Comparison of ENCODE assay signal across 15 mouse cellular contexts in genomic region chr11:67125361-67125760, GRCm38 (mm10). TPM values are rescaled to one million over a fixed set of nuclear protein-coding genes. Genes with fewer than 3 reads are reported as not detected.
A peak's percentile ranks its signal among the peaks of the same experiment; 100 is the strongest.
DNase-seq lines count a peak whose midpoint lies in the region; ATAC-seq and TF ChIP-seq lines count a peak whose summit lies in the region.
"Had no signal": no experiment of that assay in that cellular context is flagged by ENCODE, and none has a peak within 500 bp of the region (broad histone marks: within the 10 kb centered on the region; RNA-seq: fewer than 3 reads in every experiment).

No protein-coding gene starts in this region.

- H3K9me3 ChIP-seq in kidney, embryonic 15.5 days (replicated peaks): no peaks in the 10 kb centered on the region
- H3K9me3 ChIP-seq in neural tube, embryonic 14.5 days (ENCODE audit: control insufficient read depth, low read length): no peaks in the 10 kb centered on the region
- no peaks in the 10 kb centered on the region for H3K9me3 ChIP-seq in hindbrain, postnatal 0 days (ENCODE audit: low read length)
- H3K9me3 ChIP-seq: liver, embryonic 15.5 days; megakaryocyte, embryonic 14.5 days had no signal

- no peak overlapping the region for H3K4me3 ChIP-seq in kidney, embryonic 15.5 days (replicated peaks)
- no peak overlapping the region for H3K4me3 ChIP-seq in cortical plate, adult 2 months (ENCODE audit: insufficient read depth, low read length)
- H3K4me3 ChIP-seq in neural tube, embryonic 14.5 days (ENCODE audit: low read depth, low read length): no peak overlapping the region
- H3K4me3 ChIP-seq in hindbrain, postnatal 0 days (ENCODE audit: low read length): no peak overlapping the region
- H3K4me3 ChIP-seq: liver, embryonic 15.5 days; megakaryocyte, embryonic 14.5 days had no signal

- no peak overlapping the region for H3K27ac ChIP-seq in kidney, embryonic 15.5 days
- H3K27ac ChIP-seq in cortical plate, adult 2 months (ENCODE audit: insufficient read depth, low read length): 0 out of 2 replicates have a peak overlapping the region, but pooled peaks have one; percentile 71
- H3K27ac ChIP-seq in neural tube, embryonic 14.5 days (ENCODE audit: low read depth, low read length): no peak overlapping the region
- no peak overlapping the region for H3K27ac ChIP-seq in hindbrain, postnatal 0 days
- H3K27ac ChIP-seq: liver, embryonic 15.5 days had no signal

- no peak for ATAC-seq in kidney, embryonic 15.5 days (replicated peaks; ENCODE audit: low FRiP score)
- no peak for ATAC-seq in neural tube, embryonic 14.5 days (ENCODE audit: low read depth)
- ATAC-seq in hindbrain, postnatal 0 days: no peak
- ATAC-seq: forebrain, postnatal 0 days; Patski had no signal

- TF ChIP-seq POLR2A in cortical plate, adult 2 months (IDR thresholded peaks at IDR 0.05; ENCODE audit: extremely low read depth, insufficient read depth, low read length): no peak

- WGBS in kidney, embryonic 15.5 days: 29% methylated on average over 17 of the region's 17 CpGs
- WGBS in neural tube, embryonic 14.5 days: 40% methylated on average over 17 of the region's 17 CpGs
- 78% methylated on average over 17 of the region's 17 CpGs for WGBS in hindbrain, postnatal 0 days

- no peaks in the 10 kb centered on the region for H3K36me3 ChIP-seq in kidney, embryonic 15.5 days
- no peaks in the 10 kb centered on the region for H3K36me3 ChIP-seq in neural tube, embryonic 14.5 days (ENCODE audit: control insufficient read depth, insufficient read depth, low read length)
- H3K36me3 ChIP-seq in hindbrain, postnatal 0 days (ENCODE audit: insufficient read depth, low read length): no peaks in the 10 kb centered on the region
- H3K36me3 ChIP-seq: liver, embryonic 15.5 days had no signal

- no peak overlapping the region for H3K9ac ChIP-seq in kidney, embryonic 15.5 days
- no peak overlapping the region for H3K9ac ChIP-seq in neural tube, embryonic 14.5 days (replicated peaks; ENCODE audit: low read depth, low read length)
- no peak overlapping the region for H3K9ac ChIP-seq in hindbrain, postnatal 0 days (replicated peaks; ENCODE audit: low read length)
- H3K9ac ChIP-seq: forebrain, postnatal 0 days; liver, embryonic 15.5 days had no signal

- H3K27me3 ChIP-seq in kidney, embryonic 15.5 days: no peaks in the 10 kb centered on the region
- no peaks in the 10 kb centered on the region for H3K27me3 ChIP-seq in neural tube, embryonic 14.5 days (ENCODE audit: control insufficient read depth, insufficient read depth, low read length)
- H3K27me3 ChIP-seq in hindbrain, postnatal 0 days (ENCODE audit: insufficient read depth, low read length): no peaks in the 10 kb centered on the region
- H3K27me3 ChIP-seq: liver, embryonic 15.5 days had no signal

- no peak for DNase-seq in kidney, postnatal 10 days
- peak; percentile 80 for DNase-seq in gastrocnemius, postnatal 25 days
- DNase-seq in lung, postnatal 36 days: no peak
- no peak for DNase-seq in hindbrain, postnatal 0 days (ENCODE audit: low spot score)
- no peak for DNase-seq in liver
- DNase-seq: B cell, adult 2 months; forebrain, postnatal 0 days; heart, postnatal 14 days; kidney, postnatal 25 days had no signal

- no peak for TF ChIP-seq CTCF in cortical plate, adult 2 months (IDR thresholded peaks at IDR 0.05; ENCODE audit: extremely low read depth, insufficient read depth, low read length)
- no peak for TF ChIP-seq CTCF in hindbrain, postnatal 0 days (IDR thresholded peaks at IDR 0.05; ENCODE audit: low read depth)

- peak overlapping the region; percentile 45 for H3K4me2 ChIP-seq in kidney, embryonic 15.5 days
- H3K4me2 ChIP-seq in neural tube, embryonic 14.5 days (ENCODE audit: low read depth, low read length): peak overlapping the region; percentile 14; the same call in 1 of the 2 replicates
- no peak overlapping the region for H3K4me2 ChIP-seq in hindbrain, postnatal 0 days (ENCODE audit: low read depth, low read length)
- H3K4me2 ChIP-seq: liver, embryonic 15.5 days had no signal

- 0 out of 2 replicates have a peak, but pooled peaks cover 4% of the 10 kb centered on the region for H3K4me1 ChIP-seq in kidney, embryonic 15.5 days
- H3K4me1 ChIP-seq in cortical plate, adult 2 months (ENCODE audit: control insufficient read depth, insufficient read depth, low read length): no peaks in the 10 kb centered on the region
- H3K4me1 ChIP-seq in neural tube, embryonic 14.5 days (ENCODE audit: control insufficient read depth, insufficient read depth, low read length): 0 out of 2 replicates have a peak, but pooled peaks cover 5% of the 10 kb centered on the region
- no peaks in the 10 kb centered on the region for H3K4me1 ChIP-seq in hindbrain, postnatal 0 days (ENCODE audit: insufficient read depth, low read length)
- H3K4me1 ChIP-seq: liver, embryonic 15.5 days; megakaryocyte, embryonic 14.5 days had no signal

RNA-seq across cellular contexts. Expression of gene Myh2, which starts 45.5 kb away (rescaled TPM):
- polyA plus RNA-seq in kidney, embryonic 15.5 days (2015; fragmentation: Nextera tagmentation; extraction: Ambion mirVana): 0.03 TPM in 1 of 2 replicates, not detected in the other
- polyA plus RNA-seq in cortical plate, adult 2 months (2012; rRNA removed): 0.44 and 0.47 TPM in 2 replicates
- total RNA-seq in gastrocnemius, postnatal 25 days (2021): 1,000 to 10,000 TPM; 1,544 to 1,819 TPM
- 0.22 and 0.33 TPM in 2 replicates for polyA plus RNA-seq in neural tube, embryonic 14.5 days (2014; fragmentation: Nextera tagmentation; extraction: Ambion mirVana)
- 0.10 and 0.11 TPM in 2 replicates for total RNA-seq in hindbrain, postnatal 0 days (2014; rRNA removed)
- 0.16 and 0.24 TPM in 2 replicates for polyA plus RNA-seq in hindbrain, postnatal 0 days (2015; fragmentation: Nextera tagmentation; extraction: Ambion mirVana)
- total RNA-seq: heart, postnatal 14 days had no signal
- polyA plus RNA-seq: Patski had no signal

RNA-seq across cellular contexts. Expression of gene Myh3, which starts 47.3 kb away (rescaled TPM):
- polyA plus RNA-seq in kidney, embryonic 15.5 days (2015; fragmentation: Nextera tagmentation; extraction: Ambion mirVana): 11.4 and 16.9 TPM in 2 replicates
- 1.4 and 2.0 TPM in 2 replicates for polyA plus RNA-seq in cortical plate, adult 2 months (2012; rRNA removed)
- total RNA-seq in gastrocnemius, postnatal 25 days (2021): 10 to 100 TPM; 11.9 to 13.1 TPM
- polyA plus RNA-seq in neural tube, embryonic 14.5 days (2014; fragmentation: Nextera tagmentation; extraction: Ambion mirVana): 0.48 and 1.6 TPM in 2 replicates
- 1.1 and 3.0 TPM in 2 replicates for total RNA-seq in hindbrain, postnatal 0 days (2014; rRNA removed)
- polyA plus RNA-seq in hindbrain, postnatal 0 days (2015; fragmentation: Nextera tagmentation; extraction: Ambion mirVana): 0.25 and 0.35 TPM in 2 replicates
- total RNA-seq: heart, postnatal 14 days had no signal
